Mouse (Mus musculus): ENCODE results near the gene Itprid1. TPM values are rescaled to one million over a fixed set of nuclear protein-coding genes. Genes with fewer than 3 reads are reported as not detected.

Itprid1 gene
- total and polyA plus RNA-seq, 2 experiments from 2014 or later: not detected

DNA sequence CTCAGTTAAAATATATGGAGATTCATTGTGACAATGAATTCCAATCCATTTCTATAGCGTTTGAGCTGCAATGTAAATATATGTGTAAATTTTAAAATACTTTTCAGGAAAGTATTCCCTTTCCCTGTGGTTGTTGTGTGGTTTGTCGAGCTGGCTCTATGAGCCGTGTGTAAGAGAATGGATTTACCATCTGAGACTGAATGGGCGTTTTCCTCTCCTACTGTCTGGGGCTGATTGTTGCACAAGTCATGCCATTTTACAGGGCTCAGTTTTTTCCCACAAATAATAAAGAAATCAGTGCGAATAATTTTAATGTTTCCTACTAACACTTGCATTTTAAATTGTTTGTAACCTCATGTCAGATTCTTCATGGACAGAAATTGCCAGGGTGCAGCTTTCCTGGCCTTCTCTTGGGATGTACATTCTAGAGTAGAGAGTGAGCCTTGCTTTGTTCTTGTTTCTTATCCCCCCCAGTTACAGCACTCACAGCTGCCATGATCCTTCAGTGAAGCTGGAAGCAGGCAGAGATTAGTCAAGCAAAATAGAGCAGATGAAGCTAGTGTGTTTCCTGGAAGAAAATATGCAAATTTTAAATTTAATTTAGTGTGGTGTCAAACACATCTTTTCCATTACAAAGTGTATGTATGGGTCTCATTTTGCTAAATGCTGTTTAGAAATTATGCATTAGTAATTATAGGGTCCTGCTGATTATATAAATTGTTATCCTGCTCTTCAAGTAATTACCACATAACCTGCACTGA lies 65.1 kb downstream of the Itprid1 start:
- 70% methylated on average over 5 of the region's 5 CpGs for WGBS
- TF ChIP-seq CTCF (IDR thresholded peaks at IDR 0.05; ENCODE audit: low read depth) (no peak), EP300 (IDR thresholded peaks at IDR 0.05; ENCODE audit: low read depth) (no peak)
- Histone ChIP-seq H3K4me3 (ENCODE audit: low read depth, low read length) (no peak overlapping the region), H3K4me1 (ENCODE audit: control insufficient read depth, insufficient read depth) (no peaks in the 10 kb centered on the region), H3K27me3 (ENCODE audit: control insufficient read depth, insufficient read depth, low read length) (no peaks in the 10 kb centered on the region), H3K9ac (replicated peaks; ENCODE audit: low read depth, low read length) (no peak overlapping the region), H3K36me3 (replicated peaks; ENCODE audit: control insufficient read depth, insufficient read depth, low read length) (no peaks in the 10 kb centered on the region), H3K4me2 (ENCODE audit: low read depth, low read length) (no peak overlapping the region), H3K27ac (ENCODE audit: low read depth) (no peak overlapping the region), H3K9me3 (replicated peaks; ENCODE audit: control insufficient read depth, low read length) (no peaks in the 10 kb centered on the region)
- ATAC-seq (ENCODE audit: insufficient read depth, low read depth) (no peak), DNase-seq (ENCODE audit: low spot score) (no peak)

DNA sequence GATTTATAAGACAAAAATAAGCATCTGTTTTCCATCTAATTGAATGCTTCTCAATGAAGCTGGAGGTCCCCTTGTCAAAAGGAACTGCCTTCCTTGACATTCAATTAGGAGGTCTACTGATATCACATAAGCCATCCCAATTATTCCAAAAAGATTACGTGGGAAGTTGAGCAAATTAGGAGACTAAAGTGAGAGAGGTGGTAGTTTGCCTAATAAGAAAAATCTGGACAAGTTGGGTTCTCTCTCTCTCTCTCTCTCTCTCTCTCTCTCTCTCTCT lies 65.6 kb downstream of the Itprid1 start:
- no peak for DNase-seq (ENCODE audit: low spot score)

DNA sequence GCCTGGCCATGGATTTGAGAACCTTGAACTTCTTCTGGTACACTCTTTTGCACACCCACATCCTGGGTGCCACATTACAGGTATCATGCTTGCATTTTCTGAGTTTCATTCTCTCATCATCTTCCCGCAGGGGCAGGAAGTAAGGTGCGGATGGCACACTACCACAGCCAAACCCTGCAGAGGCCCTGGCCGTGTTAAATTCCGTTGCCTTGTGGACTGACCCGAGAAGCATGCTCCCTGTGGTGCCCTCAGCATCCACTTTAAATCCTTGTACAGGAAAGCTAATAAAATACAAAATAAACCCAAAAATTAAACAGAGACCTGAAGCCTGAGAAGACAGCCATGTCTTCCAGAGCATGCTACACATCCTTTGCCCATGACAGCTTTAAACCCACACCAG lies 82.5 kb downstream of the Itprid1 start:
- ATAC-seq (ENCODE audit: insufficient read depth, low read depth): no peak
- 79% methylated on average over 5 of the region's 5 CpGs for WGBS

More for the DNA sequence above, 65.6 kb downstream of the Itprid1 start:
- no peak overlapping the region for H3K9ac ChIP-seq (replicated peaks; ENCODE audit: low read depth, low read length)
- no peak overlapping the region for H3K4me3 ChIP-seq (ENCODE audit: low read depth, low read length)
- no peak overlapping the region for H3K4me2 ChIP-seq (ENCODE audit: low read depth, low read length)
- WGBS: 60% methylated on average over 1 of the region's 1 CpGs
- H3K36me3 ChIP-seq (replicated peaks; ENCODE audit: control insufficient read depth, insufficient read depth, low read length): no peaks in the 10 kb centered on the region
- no peaks in the 10 kb centered on the region for H3K4me1 ChIP-seq (ENCODE audit: control insufficient read depth, insufficient read depth)
- no peaks in the 10 kb centered on the region for H3K9me3 ChIP-seq (replicated peaks; ENCODE audit: control insufficient read depth, low read length)
- no peak for TF ChIP-seq EP300 (IDR thresholded peaks at IDR 0.05; ENCODE audit: low read depth)
- TF ChIP-seq CTCF (IDR thresholded peaks at IDR 0.05; ENCODE audit: low read depth): no peak
- H3K27me3 ChIP-seq (ENCODE audit: control insufficient read depth, insufficient read depth, low read length): no peaks in the 10 kb centered on the region
- H3K27ac ChIP-seq (ENCODE audit: low read depth): no peak overlapping the region
- no peak for ATAC-seq (ENCODE audit: insufficient read depth, low read depth)

DNA sequence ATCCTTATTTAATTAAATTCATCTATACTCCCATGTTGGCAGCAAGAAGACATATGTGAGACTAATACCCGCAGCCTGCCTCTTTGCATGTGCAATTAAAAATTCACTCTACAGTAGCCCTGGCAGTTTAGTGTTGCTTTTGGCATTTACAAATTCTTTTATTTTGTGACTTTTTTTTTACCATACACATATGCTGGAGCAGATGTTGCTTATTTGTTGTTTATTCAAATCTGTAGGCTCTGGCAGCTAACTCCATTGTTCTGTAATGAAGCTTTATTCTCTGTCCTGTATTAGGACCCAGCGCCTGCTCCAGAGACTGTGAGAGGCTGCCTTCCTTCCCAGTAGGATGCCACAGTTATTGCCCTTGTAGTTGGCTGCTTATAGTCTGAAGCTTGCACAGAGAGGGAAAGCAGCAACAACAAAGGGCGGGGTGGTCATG lies 83.6 kb downstream of the Itprid1 start:
- Histone ChIP-seq H3K9me3 (replicated peaks; ENCODE audit: control insufficient read depth, low read length) (no peaks in the 10 kb centered on the region), H3K27me3 (ENCODE audit: control insufficient read depth, insufficient read depth, low read length) (no peaks in the 10 kb centered on the region), H3K9ac (replicated peaks; ENCODE audit: low read depth, low read length) (no peak overlapping the region), H3K4me2 (ENCODE audit: low read depth, low read length) (no peak overlapping the region), H3K36me3 (replicated peaks; ENCODE audit: control insufficient read depth, insufficient read depth, low read length) (no peaks in the 10 kb centered on the region), H3K4me3 (ENCODE audit: low read depth, low read length) (no peak overlapping the region), H3K27ac (ENCODE audit: low read depth) (no peak overlapping the region), H3K4me1 (ENCODE audit: control insufficient read depth, insufficient read depth) (no peaks in the 10 kb centered on the region)
- ATAC-seq (ENCODE audit: insufficient read depth, low read depth) (no peak), DNase-seq (ENCODE audit: low spot score) (no peak)
- 74% methylated on average over 3 of the region's 3 CpGs for WGBS
- TF ChIP-seq CTCF (IDR thresholded peaks at IDR 0.05; ENCODE audit: low read depth) (no peak), EP300 (IDR thresholded peaks at IDR 0.05; ENCODE audit: low read depth) (no peak)

More for the DNA sequence above, 82.5 kb downstream of the Itprid1 start:
- Histone ChIP-seq H3K4me1 (ENCODE audit: control insufficient read depth, insufficient read depth) (no peaks in the 10 kb centered on the region), H3K27ac (ENCODE audit: low read depth) (no peak overlapping the region), H3K4me2 (ENCODE audit: low read depth, low read length) (no peak overlapping the region), H3K36me3 (replicated peaks; ENCODE audit: control insufficient read depth, insufficient read depth, low read length) (no peaks in the 10 kb centered on the region), H3K9ac (replicated peaks; ENCODE audit: low read depth, low read length) (no peak overlapping the region), H3K4me3 (ENCODE audit: low read depth, low read length) (no peak overlapping the region), H3K9me3 (replicated peaks; ENCODE audit: control insufficient read depth, low read length) (no peaks in the 10 kb centered on the region), H3K27me3 (ENCODE audit: control insufficient read depth, insufficient read depth, low read length) (no peaks in the 10 kb centered on the region)
- no peak for TF ChIP-seq EP300 (IDR thresholded peaks at IDR 0.05; ENCODE audit: low read depth)
- no peak for TF ChIP-seq CTCF (IDR thresholded peaks at IDR 0.05; ENCODE audit: low read depth)
- DNase-seq (ENCODE audit: low spot score): no peak

DNA sequence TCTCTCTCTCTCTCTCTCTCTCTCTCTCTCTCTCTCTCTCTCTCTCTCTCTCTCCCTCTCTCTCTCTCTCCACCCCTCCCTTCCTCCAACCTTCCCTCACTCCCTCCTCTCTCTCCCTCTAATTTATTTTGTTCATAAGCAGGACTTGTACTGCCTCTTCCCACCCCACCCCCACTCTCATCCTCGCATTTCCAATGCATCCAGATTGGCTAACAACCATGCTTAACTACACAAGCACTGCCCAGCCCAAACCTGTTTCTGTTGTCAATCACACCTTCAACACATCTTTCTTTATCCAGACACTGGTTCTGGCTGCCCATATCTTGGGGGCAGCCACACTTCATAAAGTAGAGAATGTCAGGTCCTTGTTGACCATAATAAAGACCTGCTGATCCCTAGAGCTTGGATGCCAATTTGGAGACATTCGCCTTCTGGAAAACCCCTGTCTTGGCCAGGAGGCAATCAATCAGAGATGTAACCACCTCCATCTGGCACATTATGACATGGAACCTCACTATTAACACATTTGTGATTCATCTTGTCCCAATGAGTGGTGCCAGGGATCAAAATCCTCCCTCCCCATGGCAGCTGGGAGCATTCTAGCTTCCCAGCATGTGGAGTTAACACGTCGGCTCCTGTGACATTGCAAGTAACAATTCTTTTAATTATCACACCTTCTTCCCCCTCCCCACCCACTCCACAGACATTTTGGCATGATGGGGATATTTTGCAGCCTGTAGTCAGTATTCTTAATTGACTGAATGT lies 84.4 kb downstream of the Itprid1 start:
- Histone ChIP-seq H3K9me3 (replicated peaks; ENCODE audit: control insufficient read depth, low read length) (no peaks in the 10 kb centered on the region), H3K27me3 (ENCODE audit: control insufficient read depth, insufficient read depth, low read length) (no peaks in the 10 kb centered on the region), H3K4me3 (ENCODE audit: low read depth, low read length) (no peak overlapping the region), H3K4me2 (ENCODE audit: low read depth, low read length) (no peak overlapping the region), H3K27ac (ENCODE audit: low read depth) (no peak overlapping the region), H3K4me1 (ENCODE audit: control insufficient read depth, insufficient read depth) (no peaks in the 10 kb centered on the region), H3K36me3 (replicated peaks; ENCODE audit: control insufficient read depth, insufficient read depth, low read length) (no peaks in the 10 kb centered on the region), H3K9ac (replicated peaks; ENCODE audit: low read depth, low read length) (no peak overlapping the region)
- 74% methylated on average over 4 of the region's 4 CpGs for WGBS
- no peak for TF ChIP-seq CTCF (IDR thresholded peaks at IDR 0.05; ENCODE audit: low read depth)
- no peak for TF ChIP-seq EP300 (IDR thresholded peaks at IDR 0.05; ENCODE audit: low read depth)
- no peak for DNase-seq (ENCODE audit: low spot score)
- no peak for ATAC-seq (ENCODE audit: insufficient read depth, low read depth)

Data from heart, postnatal 0 days (tissue).